Mouse (Mus musculus): ENCODE measurements around the gene 2310057J18Rik.

DNA sequence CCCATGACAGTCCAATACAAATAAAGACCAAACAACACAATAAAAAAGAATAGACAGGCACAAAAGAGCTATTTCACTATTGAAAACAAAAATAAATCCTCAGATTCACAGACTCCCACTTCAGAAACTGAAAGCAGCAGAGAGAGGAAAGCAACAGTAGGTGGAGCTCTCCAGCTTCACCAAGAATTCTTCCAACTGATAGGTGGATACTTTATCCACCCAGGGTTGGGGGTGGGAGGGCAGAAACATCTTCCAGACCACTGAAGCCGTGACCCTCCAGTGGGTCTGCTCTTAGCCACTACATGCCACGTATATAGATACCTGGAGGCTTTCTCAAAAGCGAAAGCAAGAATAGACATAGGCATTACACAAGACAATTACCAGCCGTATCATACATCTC, 31.6 kb downstream of the 2310057J18Rik start:
- TF ChIP-seq POLR2A (IDR thresholded peaks at IDR 0.05; ENCODE audit: borderline replicate concordance, extremely low read depth, low read depth, low read length) (no peak), CTCF (IDR thresholded peaks at IDR 0.05; ENCODE audit: insufficient read depth, low read length) (no peak)
